Mouse (Mus musculus) MEL (cell line): ENCODE data around the gene Atp6v1g2. TPM values are rescaled to one million over a fixed set of nuclear protein-coding genes. Genes with fewer than 3 reads are reported as not detected.
A peak's percentile ranks its signal among the peaks of the same experiment; 100 is the strongest.

Source experiments
- DNase-seq: peaks from one replicate; pipeline ENCODE4 v3.0.0; 2011; ENCODE audit warnings: low read depth, low spot score
- H3K27ac ChIP-seq: 2 replicates; pipeline ENCODE4 v1.5.1; 2012; ENCODE audit warnings: low read depth, mild to moderate bottlenecking, control low read depth, low read length, moderate library complexity; ENCODE audit not compliant: control insufficient read depth
- H3K27me3 ChIP-seq, 2 experiments: fragments of 150-350 bp in 1 of 2; sonication (generic) in 1 of 2; 2 replicates each; pipeline ENCODE4 v1.6.1; 2012; ENCODE audit warnings: low read length in 2 of 2, mild to moderate bottlenecking in 2 of 2, improper control_type of control experiment in 1 of 2, moderate library complexity in 1 of 2; ENCODE audit not compliant: insufficient read depth in 2 of 2, control insufficient read depth in 1 of 2
- H3K36me3 ChIP-seq, 2 experiments: 2 replicates each; pipeline ENCODE4 v1.6.1; 2012 to 2014; ENCODE audit warnings: low read length in 2 of 2, improper control_type of control experiment in 1 of 2, inconsistent platforms in 1 of 2, mild to moderate bottlenecking in 1 of 2; ENCODE audit not compliant: insufficient read depth in 2 of 2, control insufficient read depth in 1 of 2
- H3K4me1 ChIP-seq, 2 experiments: fragments of 150-350 bp in 1 of 2; sonication (generic) in 1 of 2; 2 replicates each; pipeline ENCODE4 v1.6.1; 2012; ENCODE audit warnings: low read length in 2 of 2, improper control_type of control experiment in 1 of 2, mild to moderate bottlenecking in 1 of 2; ENCODE audit not compliant: insufficient read depth in 2 of 2, control insufficient read depth in 1 of 2
- H3K4me3 ChIP-seq, 2 experiments: fragments of 150-350 bp in 1 of 2; sonication (generic) in 1 of 2; 2 replicates each; pipeline ENCODE4 v1.5.1; 2012; ENCODE audit warnings: low read depth in 2 of 2, low read length in 2 of 2, mild to moderate bottlenecking in 2 of 2, moderate library complexity in 2 of 2, control low read depth in 1 of 2, improper control_type of control experiment in 1 of 2; ENCODE audit not compliant: control insufficient read depth in 1 of 2, insufficient read depth in 1 of 2
- H3K79me2 ChIP-seq: 2 replicates; pipeline ENCODE4 v1.6.1; 2012; ENCODE audit warnings: mild to moderate bottlenecking, low read length, moderate library complexity; ENCODE audit not compliant: control insufficient read depth, poor library complexity, insufficient read depth
- H3K9ac ChIP-seq: 2 replicates; pipeline ENCODE4 v1.6.1; 2012; ENCODE audit warnings: low read depth, mild to moderate bottlenecking, control low read depth, low read length, moderate library complexity; ENCODE audit not compliant: control insufficient read depth, poor library complexity, severe bottlenecking
- H3K9me3 ChIP-seq: fragments of 150-350 bp; sonication (generic); replicated peaks from 2 replicates; pipeline ENCODE4 v1.6.1; 2012; ENCODE audit warnings: mild to moderate bottlenecking, low read length, improper control_type of control experiment, moderate library complexity; ENCODE audit not compliant: insufficient read depth
- CHD1 ChIP-seq: IDR thresholded peaks from 2 replicates; pipeline ENCODE4 v1.6.1; 2012; ENCODE audit warnings: low read depth, mild to moderate bottlenecking, inconsistent platforms, low read length, improper control_type of control experiment
- CTCF ChIP-seq, 3 experiments: IDR thresholded peaks in 2 of 3; conservative IDR thresholded peaks in 1 of 3; 2 replicates each; pipeline ENCODE4 v1.5.1; 2011 to 2012; ENCODE audit warnings: low read length in 3 of 3, low read depth in 2 of 3, mild to moderate bottlenecking in 2 of 3, improper control_type of control experiment in 1 of 3, inconsistent platforms in 1 of 3, mixed read lengths in 1 of 3, moderate library complexity in 1 of 3; ENCODE audit not compliant: control insufficient read depth in 1 of 3, insufficient read depth in 1 of 3, poor library complexity in 1 of 3, severe bottlenecking in 1 of 3
- HCFC1 ChIP-seq: IDR thresholded peaks from 2 replicates; pipeline ENCODE4 v1.6.1; 2012; ENCODE audit warnings: low read depth, mild to moderate bottlenecking, inconsistent platforms, low read length, improper control_type of control experiment, moderate library complexity
- JUND ChIP-seq: IDR thresholded peaks from 2 replicates; pipeline ENCODE4 v1.6.1; 2011; ENCODE audit warnings: low read depth, mild to moderate bottlenecking, improper control_type of control experiment, low read length
- MAFK ChIP-seq: IDR thresholded peaks from 2 replicates; pipeline ENCODE4 v1.6.1; 2011; ENCODE audit warnings: low read depth, mild to moderate bottlenecking, low read length, improper control_type of control experiment, borderline replicate concordance
- MAX ChIP-seq: IDR thresholded peaks from 2 replicates; pipeline ENCODE4 v1.6.1; 2011; ENCODE audit warnings: low read length, improper control_type of control experiment
- MAZ ChIP-seq: IDR thresholded peaks from 2 replicates; pipeline ENCODE4 v1.6.1; 2012; ENCODE audit warnings: low read depth, mild to moderate bottlenecking, inconsistent platforms, low read length, improper control_type of control experiment
- MEF2A ChIP-seq: IDR thresholded peaks from 2 replicates; pipeline ENCODE4 v1.6.1; 2014; ENCODE audit warnings: low read depth, mild to moderate bottlenecking, inconsistent platforms, low read length, improper control_type of control experiment; ENCODE audit not compliant: poor library complexity, insufficient replicate concordance, severe bottlenecking; ENCODE audit errors: extremely low read depth
- MXI1 ChIP-seq: IDR thresholded peaks from 2 replicates; pipeline ENCODE4 v1.6.1; 2011; ENCODE audit warnings: mild to moderate bottlenecking, low read depth, low read length, improper control_type of control experiment
- MYB ChIP-seq: IDR thresholded peaks from 2 replicates; pipeline ENCODE4 v1.6.1; 2011; ENCODE audit warnings: mild to moderate bottlenecking, low read depth, low read length, improper control_type of control experiment
- NELFE ChIP-seq: IDR thresholded peaks from 2 replicates; pipeline ENCODE4 v1.6.1; 2011; ENCODE audit warnings: low read depth, low read length, improper control_type of control experiment
- POLR2AphosphoS5 ChIP-seq: IDR thresholded peaks from 2 replicates; pipeline ENCODE4 v1.6.1; 2012; ENCODE audit warnings: low read depth, borderline replicate concordance, mild to moderate bottlenecking, inconsistent platforms, low read length, moderate library complexity, mixed read lengths
- RCOR1 ChIP-seq: IDR thresholded peaks from 2 replicates; pipeline ENCODE4 v1.6.1; 2012; ENCODE audit warnings: low read depth, mild to moderate bottlenecking, inconsistent platforms, low read length, improper control_type of control experiment
- TCF12 ChIP-seq: IDR thresholded peaks from 2 replicates; pipeline ENCODE4 v1.6.1; 2014; ENCODE audit warnings: low read depth, mild to moderate bottlenecking, inconsistent platforms, low read length, improper control_type of control experiment, moderate library complexity
- ZC3H11A ChIP-seq: IDR thresholded peaks from 2 replicates; pipeline ENCODE4 v1.6.1; 2012; ENCODE audit warnings: low read depth, mild to moderate bottlenecking, inconsistent platforms, low read length, improper control_type of control experiment
- ZKSCAN1 ChIP-seq: IDR thresholded peaks from 2 replicates; pipeline ENCODE4 v1.6.1; 2012; ENCODE audit warnings: low read depth, mild to moderate bottlenecking, inconsistent platforms, low read length, improper control_type of control experiment, moderate library complexity
- ZMIZ1 ChIP-seq: IDR thresholded peaks from 2 replicates; pipeline ENCODE4 v1.6.1; 2012; ENCODE audit warnings: low read depth, mild to moderate bottlenecking, inconsistent platforms, low read length, improper control_type of control experiment, moderate library complexity
- ZNF384 ChIP-seq: IDR thresholded peaks from 2 replicates; pipeline ENCODE4 v1.6.1; 2012; ENCODE audit warnings: low read depth, mild to moderate bottlenecking, inconsistent platforms, low read length, improper control_type of control experiment
- polyA plus RNA-seq, 2 experiments: library from polyadenylated mRNA; stranded (reverse) in 1 of 2; unstranded in 1 of 2; fragments of >175 nt in 1 of 2; fragments of >200 nt in 1 of 2; gene quantifications; 2 replicates each; pipeline versions ENCODE4 v1.2.1 to v1.2.4; 2012; ENCODE audit warnings: low replicate concordance in 2 of 2, low read depth in 1 of 2; ENCODE audit not compliant: insufficient read length in 2 of 2, insufficient read depth in 1 of 2, missing spikeins in 1 of 2
- total RNA-seq: library from RNA; depleted of rRNA; stranded (reverse); fragments of 300-350 nt; gene quantifications from 2 replicates; pipeline ENCODE4 v1.2.3, GENCODE M21; 2012

Atp6v1g2 gene
- total and polyA plus RNA-seq, 3 experiments: 0.46 to 4.7 TPM; not detected in 1

DNA sequence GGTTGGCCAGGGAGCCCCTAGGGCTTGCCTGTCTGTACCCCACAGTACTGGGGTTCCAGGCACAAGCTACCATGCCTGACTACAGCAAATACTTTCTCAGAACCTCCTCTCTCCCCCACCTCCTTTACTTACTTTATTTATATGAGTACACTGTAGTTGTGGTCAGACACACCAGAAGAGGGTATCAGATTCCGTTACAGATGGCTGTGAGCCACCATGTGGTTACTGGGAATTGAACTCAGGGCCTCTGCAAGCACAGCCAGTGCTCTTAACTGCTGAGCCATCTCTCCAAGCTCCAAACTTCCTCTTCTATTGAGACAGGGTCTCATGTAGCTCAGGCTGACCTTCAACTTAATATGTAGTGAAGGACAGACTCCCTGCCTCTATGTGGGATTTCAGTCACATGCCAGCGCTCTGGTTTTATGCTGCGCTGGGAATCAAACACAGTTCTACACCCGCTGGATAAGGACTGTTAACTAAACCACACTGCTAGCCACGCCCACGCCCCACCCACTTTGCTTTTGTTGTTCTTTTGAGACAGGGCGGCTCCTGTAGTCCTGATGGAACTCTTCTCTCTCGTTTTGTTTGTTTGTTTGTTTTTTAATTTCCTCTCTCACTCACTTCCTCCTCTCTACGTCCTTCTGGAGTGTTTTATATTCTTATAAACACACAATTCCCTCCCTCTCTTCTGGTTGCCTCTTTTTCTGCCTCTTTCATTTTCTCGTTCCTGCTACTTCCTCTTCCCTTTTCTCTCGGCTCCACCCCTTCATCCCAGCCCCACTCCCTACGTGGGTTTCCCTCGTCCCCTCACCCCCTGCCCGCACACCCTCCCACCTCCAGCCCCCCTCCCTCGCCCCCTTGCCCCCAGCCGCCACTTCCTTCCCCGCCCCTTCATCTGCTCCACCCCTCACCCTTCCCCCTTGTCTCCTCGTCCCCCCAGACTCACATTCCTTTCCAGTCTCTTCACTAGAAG lies 47.5 kb upstream of the Atp6v1g2 start (continued):
- TF ChIP-seq RCOR1: no peak
- TF ChIP-seq MEF2A: no peak
- peak; percentile 67; the same call in 1 of the 2 replicates for TF ChIP-seq MYB
- no peak for TF ChIP-seq JUND
- TF ChIP-seq MAZ: no peak

DNA sequence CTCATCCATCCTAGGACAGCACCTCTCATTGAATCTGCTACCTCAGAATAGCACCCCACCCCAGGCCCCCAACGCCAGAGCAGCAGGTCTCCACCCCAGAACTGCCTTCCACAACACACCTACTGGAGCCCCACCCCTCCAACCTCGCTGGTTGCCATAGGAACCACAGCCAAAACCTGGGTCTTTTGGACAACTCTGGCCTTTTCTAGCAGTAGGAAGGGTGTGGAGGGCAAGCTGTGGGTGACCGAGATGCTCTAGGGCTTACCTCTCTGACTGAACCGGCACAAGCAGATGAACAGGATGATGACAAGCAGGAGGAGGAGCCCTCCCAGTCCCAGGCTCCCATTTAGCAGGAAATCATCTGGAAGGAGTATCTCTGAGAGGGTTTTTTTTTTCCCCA lies 46.8 kb upstream of the Atp6v1g2 start:
- Histone ChIP-seq H3K9ac (peak overlapping the region; percentile 64), H3K36me3 (peaks cover 0 to 37% of the 10 kb centered on the region in 2 experiments; a peak in 2 of 4 replicates), H3K27me3 (no peaks in the 10 kb centered on the region), H3K9me3 (no peaks in the 10 kb centered on the region), H3K27ac (peak overlapping the region; percentile 81), H3K4me1 (peaks cover 17 to 43% of the 10 kb centered on the region in 2 experiments), H3K4me3 (peak overlapping the region; percentile 57 to 65), H3K79me2 (no peaks in the 10 kb centered on the region)
- TF ChIP-seq CHD1 (0 out of 2 replicates have a peak, but pooled peaks have one; percentile 51), TCF12 (no peak), RCOR1 (no peak; the same call in 1 of the 2 replicates), CTCF (IDR thresholded peaks at IDR 0.05 in 2 of 3, conservative IDR thresholded peaks at IDR 0.05 in 1 of 3; ENCODE audit: control insufficient read depth in 1 of 3, insufficient read depth in 1 of 3, low read depth in 2 of 3, low read length in 3 of 3, poor library complexity in 1 of 3, severe bottlenecking in 1 of 3) (no peak), HCFC1 (no peak), ZMIZ1 (no peak), ZNF384 (peak; percentile 64), POLR2AphosphoS5 (no peak), MAZ (0 out of 2 replicates have a peak, but pooled peaks have one; percentile 21), ZKSCAN1 (no peak), MXI1 (no peak), NELFE (0 out of 2 replicates have a peak, but pooled peaks have one; percentile 20), ZC3H11A (no peak), MAFK (no peak), MEF2A (no peak), MAX (no peak)
- peak; percentile 80 for DNase-seq
